Mouse (Mus musculus): ENCODE measurements around the gene Gpr39. TPM values are rescaled to one million over a fixed set of nuclear protein-coding genes. Genes with fewer than 3 reads are reported as not detected.

Gpr39 gene
- polyA plus RNA-seq, 1 experiment from 2014 or later, result not detected

GRCm38 (mm10) chr1:125731854-125732253 lies 55.1 kb downstream of the Gpr39 start:
- Histone ChIP-seq H3K27ac (ENCODE audit: low read depth, low read length) (no peak overlapping the region), H3K27me3 (ENCODE audit: control insufficient read depth, insufficient read depth, low read length) (no peaks in the 10 kb centered on the region), H3K4me2 (no peak overlapping the region), H3K9ac (ENCODE audit: low read length) (no peak overlapping the region), H3K9me3 (ENCODE audit: control insufficient read depth, low read length) (no peaks in the 10 kb centered on the region), H3K36me3 (ENCODE audit: control insufficient read depth, insufficient read depth, low read length) (no peaks in the 10 kb centered on the region), H3K4me1 (ENCODE audit: control insufficient read depth, insufficient read depth, low read length) (no peaks in the 10 kb centered on the region), H3K4me3 (ENCODE audit: low read depth, low read length) (no peak overlapping the region)
- WGBS, result 85% methylated on average over 4 of the region's 4 CpGs
- no peak for DNase-seq (ENCODE audit: low spot score, missing footprints)
- ATAC-seq (ENCODE audit: low FRiP score), result no peak

- Histone ChIP-seq H3K4me2 (no peak overlapping the region), H3K9ac (ENCODE audit: low read length) (no peak overlapping the region), H3K27ac (ENCODE audit: low read depth, low read length) (no peak overlapping the region), H3K27me3 (ENCODE audit: control insufficient read depth, insufficient read depth, low read length) (no peaks in the 10 kb centered on the region), H3K4me3 (ENCODE audit: low read depth, low read length) (no peak overlapping the region), H3K9me3 (ENCODE audit: control insufficient read depth, low read length) (no peaks in the 10 kb centered on the region), H3K36me3 (ENCODE audit: control insufficient read depth, insufficient read depth, low read length) (no peaks in the 10 kb centered on the region), H3K4me1 (ENCODE audit: control insufficient read depth, insufficient read depth, low read length) (no peaks in the 10 kb centered on the region)
- DNase-seq (ENCODE audit: low spot score, missing footprints) (no peak), ATAC-seq (ENCODE audit: low FRiP score) (no peak)
- WGBS, result 86% methylated on average over 4 of the region's 4 CpGs
These were observed 68.0 kb downstream of the Gpr39 start for GRCm38 (mm10) chr1:125744766-125745165.

GRCm38 (mm10) chr1:125755335-125755996 lies 78.7 kb downstream of the Gpr39 start:
- H3K4me1 ChIP-seq (ENCODE audit: control insufficient read depth, insufficient read depth, low read length), result no peaks in the 10 kb centered on the region
- 85% methylated on average over 4 of the region's 4 CpGs for WGBS
- ATAC-seq (ENCODE audit: low FRiP score) (no peak), DNase-seq (ENCODE audit: low spot score, missing footprints) (no peak)
- H3K9ac ChIP-seq (ENCODE audit: low read length), result no peak overlapping the region
- no peaks in the 10 kb centered on the region for H3K36me3 ChIP-seq (ENCODE audit: control insufficient read depth, insufficient read depth, low read length)
- H3K4me3 ChIP-seq (ENCODE audit: low read depth, low read length), result no peak overlapping the region
- no peak overlapping the region for H3K27ac ChIP-seq (ENCODE audit: low read depth, low read length)
- no peak overlapping the region for H3K4me2 ChIP-seq
- H3K9me3 ChIP-seq (ENCODE audit: control insufficient read depth, low read length), result no peaks in the 10 kb centered on the region
- no peaks in the 10 kb centered on the region for H3K27me3 ChIP-seq (ENCODE audit: control insufficient read depth, insufficient read depth, low read length)

- WGBS, result 88% methylated on average over 15 of the region's 15 CpGs
- no peak overlapping the region for H3K27ac ChIP-seq (ENCODE audit: low read depth, low read length)
- no peak overlapping the region for H3K4me3 ChIP-seq (ENCODE audit: low read depth, low read length)
- H3K4me1 ChIP-seq (ENCODE audit: control insufficient read depth, insufficient read depth, low read length), result no peaks in the 10 kb centered on the region
- H3K9ac ChIP-seq (ENCODE audit: low read length), result no peak overlapping the region
- DNase-seq (ENCODE audit: low spot score, missing footprints) (no peak), ATAC-seq (ENCODE audit: low FRiP score) (no peak)
- H3K36me3 ChIP-seq (ENCODE audit: control insufficient read depth, insufficient read depth, low read length), result no peaks in the 10 kb centered on the region
- H3K27me3 ChIP-seq (ENCODE audit: control insufficient read depth, insufficient read depth, low read length), result no peaks in the 10 kb centered on the region
- no peak overlapping the region for H3K4me2 ChIP-seq
- no peaks in the 10 kb centered on the region for H3K9me3 ChIP-seq (ENCODE audit: control insufficient read depth, low read length)
These were observed 83.3 kb downstream of the Gpr39 start for GRCm38 (mm10) chr1:125759972-125760695.

GRCm38 (mm10) chr1:125760696-125761025 lies 83.9 kb downstream of the Gpr39 start:
- H3K27me3 ChIP-seq (ENCODE audit: control insufficient read depth, insufficient read depth, low read length), result no peaks in the 10 kb centered on the region
- H3K27ac ChIP-seq (ENCODE audit: low read depth, low read length), result no peak overlapping the region
- no peak for DNase-seq (ENCODE audit: low spot score, missing footprints)
- H3K4me2 ChIP-seq, result no peak overlapping the region
- 82% methylated on average over 5 of the region's 5 CpGs for WGBS
- H3K36me3 ChIP-seq (ENCODE audit: control insufficient read depth, insufficient read depth, low read length), result no peaks in the 10 kb centered on the region
- ATAC-seq (ENCODE audit: low FRiP score), result no peak
- H3K9ac ChIP-seq (ENCODE audit: low read length), result no peak overlapping the region
- no peaks in the 10 kb centered on the region for H3K9me3 ChIP-seq (ENCODE audit: control insufficient read depth, low read length)
- no peaks in the 10 kb centered on the region for H3K4me1 ChIP-seq (ENCODE audit: control insufficient read depth, insufficient read depth, low read length)
- H3K4me3 ChIP-seq (ENCODE audit: low read depth, low read length), result no peak overlapping the region

- Histone ChIP-seq H3K4me3 (ENCODE audit: low read depth, low read length) (no peak overlapping the region), H3K9ac (ENCODE audit: low read length) (no peak overlapping the region), H3K27me3 (ENCODE audit: control insufficient read depth, insufficient read depth, low read length) (no peaks in the 10 kb centered on the region), H3K9me3 (ENCODE audit: control insufficient read depth, low read length) (no peaks in the 10 kb centered on the region), H3K27ac (ENCODE audit: low read depth, low read length) (no peak overlapping the region), H3K4me2 (no peak overlapping the region), H3K4me1 (ENCODE audit: control insufficient read depth, insufficient read depth, low read length) (no peaks in the 10 kb centered on the region), H3K36me3 (ENCODE audit: control insufficient read depth, insufficient read depth, low read length) (no peaks in the 10 kb centered on the region)
- WGBS, result 74% methylated on average over 1 of the region's 1 CpGs
- no peak for DNase-seq (ENCODE audit: low spot score, missing footprints)
- no peak for ATAC-seq (ENCODE audit: low FRiP score)
These were observed 85.3 kb downstream of the Gpr39 start for GRCm38 (mm10) chr1:125762076-125762475.

GRCm38 (mm10) chr1:125789804-125790203 lies 113.0 kb downstream of the Gpr39 start:
- Histone ChIP-seq H3K27ac (ENCODE audit: low read depth, low read length) (no peak overlapping the region), H3K4me2 (no peak overlapping the region), H3K4me1 (ENCODE audit: control insufficient read depth, insufficient read depth, low read length) (no peaks in the 10 kb centered on the region), H3K27me3 (ENCODE audit: control insufficient read depth, insufficient read depth, low read length) (no peaks in the 10 kb centered on the region), H3K9me3 (ENCODE audit: control insufficient read depth, low read length) (no peaks in the 10 kb centered on the region), H3K36me3 (ENCODE audit: control insufficient read depth, insufficient read depth, low read length) (no peaks in the 10 kb centered on the region), H3K9ac (ENCODE audit: low read length) (no peak overlapping the region), H3K4me3 (ENCODE audit: low read depth, low read length) (no peak overlapping the region)
- peak; percentile 97 for DNase-seq (ENCODE audit: low spot score, missing footprints)
- ATAC-seq (ENCODE audit: low FRiP score), result peak; percentile 72; the same call in 1 of the 2 replicates
- WGBS, result 19% methylated on average over 4 of the region's 4 CpGs

- Histone ChIP-seq H3K9ac (ENCODE audit: low read length) (no peak overlapping the region), H3K4me1 (ENCODE audit: control insufficient read depth, insufficient read depth, low read length) (no peaks in the 10 kb centered on the region), H3K9me3 (ENCODE audit: control insufficient read depth, low read length) (no peaks in the 10 kb centered on the region; the same call in 1 of the 2 replicates), H3K4me2 (no peak overlapping the region), H3K36me3 (ENCODE audit: control insufficient read depth, insufficient read depth, low read length) (no peaks in the 10 kb centered on the region), H3K4me3 (ENCODE audit: low read depth, low read length) (no peak overlapping the region), H3K27me3 (ENCODE audit: control insufficient read depth, insufficient read depth, low read length) (no peaks in the 10 kb centered on the region), H3K27ac (ENCODE audit: low read depth, low read length) (no peak overlapping the region)
- ATAC-seq (ENCODE audit: low FRiP score) (no peak), DNase-seq (ENCODE audit: low spot score, missing footprints) (no peak)
- WGBS, result 92% methylated on average over 5 of the region's 5 CpGs
These were observed 123.7 kb downstream of the Gpr39 start for GRCm38 (mm10) chr1:125800506-125800905.

GRCm38 (mm10) chr1:125808426-125808825 lies 131.6 kb downstream of the Gpr39 start:
- Histone ChIP-seq H3K9ac (ENCODE audit: low read length) (no peak overlapping the region), H3K36me3 (ENCODE audit: control insufficient read depth, insufficient read depth, low read length) (no peaks in the 10 kb centered on the region), H3K4me3 (ENCODE audit: low read depth, low read length) (no peak overlapping the region), H3K27me3 (ENCODE audit: control insufficient read depth, insufficient read depth, low read length) (no peaks in the 10 kb centered on the region), H3K9me3 (ENCODE audit: control insufficient read depth, low read length) (no peaks in the 10 kb centered on the region), H3K4me2 (no peak overlapping the region), H3K27ac (ENCODE audit: low read depth, low read length) (no peak overlapping the region), H3K4me1 (ENCODE audit: control insufficient read depth, insufficient read depth, low read length) (no peaks in the 10 kb centered on the region)
- WGBS, result 66% methylated on average over 2 of the region's 2 CpGs
- DNase-seq (ENCODE audit: low spot score, missing footprints) (no peak), ATAC-seq (ENCODE audit: low FRiP score) (no peak)

All from midbrain, embryonic 11.5 days (tissue).